Mouse (Mus musculus) embryo, embryonic 10.5 days (tissue): ENCODE data around the gene Atg2b.

Source experiments
- DNase-seq: peaks from one replicate; pipeline ENCODE4 v3.0.0-alpha.2; 2015; ENCODE audit warnings: low spot score

The Atg2b gene

GRCm38 (mm10) chr12:105597135-105597534 lies 87.9 kb downstream of the Atg2b start:
- no peak for DNase-seq

GRCm38 (mm10) chr12:105593471-105593870 lies 91.5 kb downstream of the Atg2b start:
- DNase-seq = no peak

- DNase-seq = no peak
Observed at GRCm38 (mm10) chr12:105592361-105592761, 92.7 kb downstream of the Atg2b start.

GRCm38 (mm10) chr12:105590786-105591185 lies 94.2 kb downstream of the Atg2b start:
- DNase-seq = no peak

- no peak for DNase-seq
Observed at GRCm38 (mm10) chr12:105587526-105587925, 97.5 kb downstream of the Atg2b start.

GRCm38 (mm10) chr12:105584851-105585250 lies 100.2 kb downstream of the Atg2b start:
- DNase-seq = peak; percentile 83

- DNase-seq = peak; percentile 47
Observed at GRCm38 (mm10) chr12:105583484-105583883, 101.5 kb downstream of the Atg2b start.

GRCm38 (mm10) chr12:105582486-105582885 lies 102.5 kb downstream of the Atg2b start:
- DNase-seq = no peak

- DNase-seq = no peak
Observed at GRCm38 (mm10) chr12:105580490-105580889, 104.5 kb downstream of the Atg2b start.

GRCm38 (mm10) chr12:105574356-105574755 lies 110.7 kb downstream of the Atg2b start:
- DNase-seq = no peak

GRCm38 (mm10) chr12:105572622-105573021 lies 112.4 kb downstream of the Atg2b start:
- no peak for DNase-seq

GRCm38 (mm10) chr12:105571867-105572266 lies 113.1 kb downstream of the Atg2b start:
- no peak for DNase-seq
